Mouse (Mus musculus) MEL (cell line): ENCODE measurements around the gene Rasa1. TPM values are rescaled to one million over a fixed set of nuclear protein-coding genes. Genes with fewer than 3 reads are reported as not detected.

Experiments
- DNase-seq: peaks from one replicate; pipeline ENCODE4 v3.0.0; 2011; ENCODE audit warnings: low read depth, low spot score
- H3K27ac ChIP-seq: 2 replicates; pipeline ENCODE4 v1.5.1; 2012; ENCODE audit warnings: low read depth, mild to moderate bottlenecking, control low read depth, low read length, moderate library complexity; ENCODE audit not compliant: control insufficient read depth
- H3K27me3 ChIP-seq, 2 experiments: fragments of 150-350 bp in 1 of 2; sonication (generic) in 1 of 2; 2 replicates each; pipeline ENCODE4 v1.6.1; 2012; ENCODE audit warnings: low read length in 2 of 2, mild to moderate bottlenecking in 2 of 2, improper control_type of control experiment in 1 of 2, moderate library complexity in 1 of 2; ENCODE audit not compliant: insufficient read depth in 2 of 2, control insufficient read depth in 1 of 2
- H3K36me3 ChIP-seq, 2 experiments: 2 replicates each; pipeline ENCODE4 v1.6.1; 2012 to 2014; ENCODE audit warnings: low read length in 2 of 2, improper control_type of control experiment in 1 of 2, inconsistent platforms in 1 of 2, mild to moderate bottlenecking in 1 of 2; ENCODE audit not compliant: insufficient read depth in 2 of 2, control insufficient read depth in 1 of 2
- H3K4me1 ChIP-seq, 2 experiments: fragments of 150-350 bp in 1 of 2; sonication (generic) in 1 of 2; 2 replicates each; pipeline ENCODE4 v1.6.1; 2012; ENCODE audit warnings: low read length in 2 of 2, improper control_type of control experiment in 1 of 2, mild to moderate bottlenecking in 1 of 2; ENCODE audit not compliant: insufficient read depth in 2 of 2, control insufficient read depth in 1 of 2
- H3K4me3 ChIP-seq, 2 experiments: fragments of 150-350 bp in 1 of 2; sonication (generic) in 1 of 2; 2 replicates each; pipeline ENCODE4 v1.5.1; 2012; ENCODE audit warnings: low read depth in 2 of 2, low read length in 2 of 2, mild to moderate bottlenecking in 2 of 2, moderate library complexity in 2 of 2, control low read depth in 1 of 2, improper control_type of control experiment in 1 of 2; ENCODE audit not compliant: control insufficient read depth in 1 of 2, insufficient read depth in 1 of 2
- H3K79me2 ChIP-seq: 2 replicates; pipeline ENCODE4 v1.6.1; 2012; ENCODE audit warnings: mild to moderate bottlenecking, low read length, moderate library complexity; ENCODE audit not compliant: control insufficient read depth, poor library complexity, insufficient read depth
- H3K9ac ChIP-seq: 2 replicates; pipeline ENCODE4 v1.6.1; 2012; ENCODE audit warnings: low read depth, mild to moderate bottlenecking, control low read depth, low read length, moderate library complexity; ENCODE audit not compliant: control insufficient read depth, poor library complexity, severe bottlenecking
- H3K9me3 ChIP-seq: fragments of 150-350 bp; sonication (generic); replicated peaks from 2 replicates; pipeline ENCODE4 v1.6.1; 2012; ENCODE audit warnings: mild to moderate bottlenecking, low read length, improper control_type of control experiment, moderate library complexity; ENCODE audit not compliant: insufficient read depth
- CHD1 ChIP-seq: IDR thresholded peaks from 2 replicates; pipeline ENCODE4 v1.6.1; 2012; ENCODE audit warnings: low read depth, mild to moderate bottlenecking, inconsistent platforms, low read length, improper control_type of control experiment
- E2F4 ChIP-seq: IDR thresholded peaks from 2 replicates; pipeline ENCODE4 v1.6.1; 2011; ENCODE audit warnings: low read depth, low read length, improper control_type of control experiment, borderline replicate concordance
- EP300 ChIP-seq, 2 experiments: IDR thresholded peaks; 2 replicates each; pipeline ENCODE4 v1.6.1; 2011; ENCODE audit warnings: improper control_type of control experiment in 2 of 2, low read length in 2 of 2, low read depth in 1 of 2, mild to moderate bottlenecking in 1 of 2
- ETS1 ChIP-seq: IDR thresholded peaks from 2 replicates; pipeline ENCODE4 v1.6.1; 2012; ENCODE audit warnings: low read depth, mild to moderate bottlenecking, inconsistent platforms, low read length, improper control_type of control experiment, moderate library complexity
- GATA1 ChIP-seq: IDR thresholded peaks from 2 replicates; pipeline ENCODE4 v1.6.1; 2011; ENCODE audit warnings: low read depth, low read length, improper control_type of control experiment
- HCFC1 ChIP-seq: IDR thresholded peaks from 2 replicates; pipeline ENCODE4 v1.6.1; 2012; ENCODE audit warnings: low read depth, mild to moderate bottlenecking, inconsistent platforms, low read length, improper control_type of control experiment, moderate library complexity
- JUND ChIP-seq: IDR thresholded peaks from 2 replicates; pipeline ENCODE4 v1.6.1; 2011; ENCODE audit warnings: low read depth, mild to moderate bottlenecking, improper control_type of control experiment, low read length
- MAX ChIP-seq: IDR thresholded peaks from 2 replicates; pipeline ENCODE4 v1.6.1; 2011; ENCODE audit warnings: low read length, improper control_type of control experiment
- MEF2A ChIP-seq: IDR thresholded peaks from 2 replicates; pipeline ENCODE4 v1.6.1; 2014; ENCODE audit warnings: low read depth, mild to moderate bottlenecking, inconsistent platforms, low read length, improper control_type of control experiment; ENCODE audit not compliant: poor library complexity, insufficient replicate concordance, severe bottlenecking; ENCODE audit errors: extremely low read depth
- MXI1 ChIP-seq: IDR thresholded peaks from 2 replicates; pipeline ENCODE4 v1.6.1; 2011; ENCODE audit warnings: mild to moderate bottlenecking, low read depth, low read length, improper control_type of control experiment
- MYB ChIP-seq: IDR thresholded peaks from 2 replicates; pipeline ENCODE4 v1.6.1; 2011; ENCODE audit warnings: mild to moderate bottlenecking, low read depth, low read length, improper control_type of control experiment
- MYC ChIP-seq: IDR thresholded peaks from 2 replicates; pipeline ENCODE4 v1.6.1; 2011; ENCODE audit warnings: low read depth, mild to moderate bottlenecking, low read length, improper control_type of control experiment, moderate library complexity
- NELFE ChIP-seq: IDR thresholded peaks from 2 replicates; pipeline ENCODE4 v1.6.1; 2011; ENCODE audit warnings: low read depth, low read length, improper control_type of control experiment
- NRF1 ChIP-seq: IDR thresholded peaks from 2 replicates; pipeline ENCODE4 v1.6.1; 2014; ENCODE audit warnings: low read depth, mild to moderate bottlenecking, inconsistent platforms, low read length, improper control_type of control experiment, moderate library complexity; ENCODE audit not compliant: poor library complexity, insufficient read depth, severe bottlenecking
- POLR2A ChIP-seq, 2 experiments: IDR thresholded peaks; 2 replicates each; pipeline ENCODE4 v1.6.1; 2011 to 2012; ENCODE audit warnings: low read length in 2 of 2, mild to moderate bottlenecking in 2 of 2, control low read depth in 1 of 2, improper control_type of control experiment in 1 of 2, low read depth in 1 of 2, moderate library complexity in 1 of 2; ENCODE audit not compliant: control insufficient read depth in 1 of 2, insufficient read depth in 1 of 2, poor library complexity in 1 of 2
- POLR2AphosphoS2 ChIP-seq: IDR thresholded peaks from 2 replicates; pipeline ENCODE4 v1.6.1; 2011; ENCODE audit warnings: low read length, improper control_type of control experiment
- RAD21 ChIP-seq: IDR thresholded peaks from 2 replicates; pipeline ENCODE4 v1.6.1; 2011; ENCODE audit warnings: mild to moderate bottlenecking, low read depth, low read length, improper control_type of control experiment
- RCOR1 ChIP-seq: IDR thresholded peaks from 2 replicates; pipeline ENCODE4 v1.6.1; 2012; ENCODE audit warnings: low read depth, mild to moderate bottlenecking, inconsistent platforms, low read length, improper control_type of control experiment
- SIN3A ChIP-seq: IDR thresholded peaks from 2 replicates; pipeline ENCODE4 v1.6.1; 2012; ENCODE audit warnings: low read length, improper control_type of control experiment, inconsistent platforms
- SMC3 ChIP-seq: IDR thresholded peaks from 2 replicates; pipeline ENCODE4 v1.6.1; 2011; ENCODE audit warnings: low read depth, low read length, improper control_type of control experiment
- TAL1 ChIP-seq: IDR thresholded peaks from 2 replicates; pipeline ENCODE4 v1.6.1; 2012; ENCODE audit warnings: mild to moderate bottlenecking, inconsistent platforms, low read length, moderate library complexity, mixed read lengths
- TBP ChIP-seq: IDR thresholded peaks from 2 replicates; pipeline ENCODE4 v1.8.0; 2011; ENCODE audit warnings: low read depth, low read length, improper control_type of control experiment
- TCF12 ChIP-seq: IDR thresholded peaks from 2 replicates; pipeline ENCODE4 v1.6.1; 2014; ENCODE audit warnings: low read depth, mild to moderate bottlenecking, inconsistent platforms, low read length, improper control_type of control experiment, moderate library complexity
- USF1 ChIP-seq: IDR thresholded peaks from 2 replicates; pipeline ENCODE4 v1.6.1; 2014; ENCODE audit warnings: low read depth, mild to moderate bottlenecking, inconsistent platforms, low read length, improper control_type of control experiment, moderate library complexity
- ZC3H11A ChIP-seq: IDR thresholded peaks from 2 replicates; pipeline ENCODE4 v1.6.1; 2012; ENCODE audit warnings: low read depth, mild to moderate bottlenecking, inconsistent platforms, low read length, improper control_type of control experiment
- polyA plus RNA-seq, 2 experiments: library from polyadenylated mRNA; stranded (reverse) in 1 of 2; unstranded in 1 of 2; fragments of >175 nt in 1 of 2; fragments of >200 nt in 1 of 2; gene quantifications; 2 replicates each; pipeline versions ENCODE4 v1.2.1 to v1.2.4; 2012; ENCODE audit warnings: low replicate concordance in 2 of 2, low read depth in 1 of 2; ENCODE audit not compliant: insufficient read length in 2 of 2, insufficient read depth in 1 of 2, missing spikeins in 1 of 2
- total RNA-seq: library from RNA; depleted of rRNA; stranded (reverse); fragments of 300-350 nt; gene quantifications from 2 replicates; pipeline ENCODE4 v1.2.3, GENCODE M21; 2012

The Rasa1 gene
- total and polyA plus RNA-seq, 3 experiments, result 14.0 to 22.3 TPM; not detected in 1

- H3K9ac ChIP-seq, result no peak overlapping the region
- TF ChIP-seq MYB (no peak), JUND (no peak), GATA1 (no peak), CHD1 (no peak), USF1 (no peak), TCF12 (no peak), ETS1 (no peak), ZC3H11A (no peak), NRF1 (no peak), TAL1 (no peak), MAX (no peak), EP300 (IDR thresholded peaks at IDR 0.05; ENCODE audit: low read depth in 1 of 2, low read length in 2 of 2) (no peak), POLR2AphosphoS2 (no peak)
- TF ChIP-seq, all 39 proteins: peak for 0
- Histone ChIP-seq H3K27ac (no peak overlapping the region), H3K27me3 (no peaks in the 10 kb centered on the region), H3K9me3 (no peaks in the 10 kb centered on the region), H3K36me3 (no peaks in the 10 kb centered on the region), H3K4me1 (no peaks in the 10 kb centered on the region), H3K4me3 (no peak overlapping the region), H3K79me2 (no peaks in the 10 kb centered on the region)
- no peak for DNase-seq
Measured at GRCm38 (mm10) chr13:85310483-85310882, 21.6 kb upstream of the Rasa1 start.

- no peak for DNase-seq
- Histone ChIP-seq H3K9ac (no peak overlapping the region), H3K36me3 (no peaks in the 10 kb centered on the region), H3K79me2 (no peaks in the 10 kb centered on the region), H3K27ac (no peak overlapping the region), H3K27me3 (no peaks in the 10 kb centered on the region), H3K4me3 (no peak overlapping the region)
- no peak for TF ChIP-seq SMC3
- TF ChIP-seq SIN3A, result no peak
- no peak for TF ChIP-seq TAL1
- TF ChIP-seq, all 39 proteins: peak for 0
- no peaks in the 10 kb centered on the region for H3K4me1 ChIP-seq
- H3K9me3 ChIP-seq, result no peaks in the 10 kb centered on the region
Measured at GRCm38 (mm10) chr13:85306039-85306438, 17.1 kb upstream of the Rasa1 start.

GRCm38 (mm10) chr13:85290651-85291050 is 1.7 kb upstream of the Rasa1 start:
- peak overlapping the region; percentile 64 for H3K9ac ChIP-seq
- H3K27ac ChIP-seq, result no peak overlapping the region
- no peaks in the 10 kb centered on the region for H3K9me3 ChIP-seq
- TF ChIP-seq TBP (no peak), TAL1 (no peak), NELFE (no peak), MXI1 (0 out of 2 replicates have a peak, but pooled peaks have one; percentile 35), SMC3 (no peak), ETS1 (0 out of 2 replicates have a peak, but pooled peaks have one; percentile 36), MYC (no peak), HCFC1 (no peak; the same call in 1 of the 2 replicates), NRF1 (no peak), RAD21 (no peak), TCF12 (no peak), MEF2A (no peak), CHD1 (no peak), SIN3A (peak; percentile 66), EP300 (IDR thresholded peaks at IDR 0.05; ENCODE audit: low read depth in 1 of 2, low read length in 2 of 2) (peak in 1 of 2 experiments; percentile 25; a peak in 1 of 4 replicates), GATA1 (peak; percentile 11; the same call in 1 of the 2 replicates), POLR2A (IDR thresholded peaks at IDR 0.05; ENCODE audit: control insufficient read depth in 1 of 2, insufficient read depth in 1 of 2, low read depth in 1 of 2, low read length in 2 of 2, poor library complexity in 1 of 2) (no peak), RCOR1 (no peak), E2F4 (no peak)
- peaks cover 0 to 3% of the 10 kb centered on the region in 2 experiments; a peak in 1 of 4 replicates for H3K4me1 ChIP-seq
- H3K4me3 ChIP-seq, result peak overlapping the region; percentile 36 to 98; a peak in 3 of 4 replicates
- peaks cover 0 to 10% of the 10 kb centered on the region in 2 experiments; a peak in 2 of 4 replicates for H3K36me3 ChIP-seq
- no peaks in the 10 kb centered on the region for H3K27me3 ChIP-seq
- H3K79me2 ChIP-seq, result peaks cover 16% of the 10 kb centered on the region
- DNase-seq, result peak; percentile 45
